ENCODE assay signal across 8 mouse cellular contexts in the genomic region with DNA sequence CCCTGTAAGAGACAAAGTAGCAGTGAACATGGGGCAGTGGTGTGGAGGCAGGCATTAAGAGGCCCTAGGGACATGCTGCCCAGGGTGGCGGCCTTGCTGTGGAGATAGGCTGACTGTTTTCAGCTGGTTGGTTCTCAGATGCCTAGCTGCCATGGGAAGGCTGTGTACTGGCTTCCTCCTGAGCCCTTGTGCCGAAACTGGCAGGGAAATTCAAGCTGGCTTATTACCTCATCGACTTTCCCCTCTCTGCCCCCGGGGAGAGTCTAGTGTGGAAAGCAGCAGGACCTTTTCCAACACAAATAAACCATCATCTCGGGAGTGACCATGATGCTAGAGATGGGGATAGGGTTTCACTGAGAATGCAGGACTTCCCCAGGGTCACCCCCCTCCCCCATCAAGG. TPM values are rescaled to one million over a fixed set of nuclear protein-coding genes. Genes with fewer than 3 reads are reported as not detected.
A peak's percentile ranks its signal among the peaks of the same experiment; 100 is the strongest.
DNase-seq lines count a peak whose midpoint lies in the region; ATAC-seq lines count a peak whose summit lies in the region.

No protein-coding gene starts in this region.

- no peak for ATAC-seq in midbrain, embryonic 13.5 days
- no peak for ATAC-seq in liver, embryonic 15.5 days (ENCODE audit: insufficient read depth)
- no peak for ATAC-seq in inflammation-experienced regulatory T-cells, adult 6 months

- 45% methylated on average over 5 of the region's 5 CpGs for WGBS in midbrain, embryonic 10.5 days
- WGBS in midbrain, embryonic 13.5 days, result 42% methylated on average over 5 of the region's 5 CpGs
- WGBS in heart, embryonic 10.5 days, result 31% methylated on average over 5 of the region's 5 CpGs
- 65% methylated on average over 5 of the region's 5 CpGs for WGBS in liver, embryonic 15.5 days (ENCODE audit: insufficient replicate concordance)

- no peak overlapping the region for H3K4me2 ChIP-seq in midbrain, embryonic 13.5 days (replicated peaks)
- no peak overlapping the region for H3K4me2 ChIP-seq in liver, embryonic 15.5 days

- H3K4me1 ChIP-seq in midbrain, embryonic 10.5 days, result peaks cover 39% of the 10 kb centered on the region
- peaks cover 26% of the 10 kb centered on the region for H3K4me1 ChIP-seq in midbrain, embryonic 13.5 days (replicated peaks)
- peaks cover 63% of the 10 kb centered on the region for H3K4me1 ChIP-seq in heart, embryonic 10.5 days
- H3K4me1 ChIP-seq in liver, embryonic 15.5 days (replicated peaks), result peaks cover 81% of the 10 kb centered on the region

- H3K27ac ChIP-seq in midbrain, embryonic 10.5 days (replicated peaks), result peak overlapping the region; percentile 55
- no peak overlapping the region for H3K27ac ChIP-seq in midbrain, embryonic 13.5 days
- peak overlapping the region; percentile 85 for H3K27ac ChIP-seq in heart, embryonic 10.5 days
- H3K27ac ChIP-seq in liver, embryonic 15.5 days (replicated peaks), result peak overlapping the region; percentile 43

- H3K9ac ChIP-seq in midbrain, embryonic 13.5 days (replicated peaks), result no peak overlapping the region
- no peak overlapping the region for H3K9ac ChIP-seq in liver, embryonic 15.5 days

- H3K27me3 ChIP-seq in midbrain, embryonic 10.5 days (ENCODE audit: low read depth, poor library complexity, severe bottlenecking), result no peaks in the 10 kb centered on the region
- H3K27me3 ChIP-seq in midbrain, embryonic 13.5 days, result no peaks in the 10 kb centered on the region
- no peaks in the 10 kb centered on the region for H3K27me3 ChIP-seq in heart, embryonic 10.5 days (ENCODE audit: insufficient read depth, poor library complexity, severe bottlenecking)
- H3K27me3 ChIP-seq in liver, embryonic 15.5 days, result no peaks in the 10 kb centered on the region

- no peaks in the 10 kb centered on the region for H3K9me3 ChIP-seq in midbrain, embryonic 10.5 days (replicated peaks)
- H3K9me3 ChIP-seq in midbrain, embryonic 13.5 days, result no peaks in the 10 kb centered on the region
- H3K9me3 ChIP-seq in heart, embryonic 10.5 days, result no peaks in the 10 kb centered on the region
- H3K9me3 ChIP-seq in liver, embryonic 15.5 days (replicated peaks), result no peaks in the 10 kb centered on the region

- peak; percentile 68 for DNase-seq in adrenal gland, postnatal 10 days
- DNase-seq in adrenal gland, adult 18-20 months (ENCODE audit: low spot score in 2 of 2), result no peak
- no peak for DNase-seq in midbrain, embryonic 10.5 days (ENCODE audit: low spot score)
- DNase-seq in heart, embryonic 10.5 days (ENCODE audit: low spot score), result no peak
- DNase-seq in right cerebral cortex, postnatal 10 days (ENCODE audit: low spot score in 2 of 2), result no peak

- no peak overlapping the region for H3K4me3 ChIP-seq in midbrain, embryonic 10.5 days
- H3K4me3 ChIP-seq in midbrain, embryonic 13.5 days (replicated peaks), result no peak overlapping the region
- H3K4me3 ChIP-seq in heart, embryonic 10.5 days, result no peak overlapping the region
- H3K4me3 ChIP-seq in liver, embryonic 15.5 days (replicated peaks), result no peak overlapping the region

- H3K36me3 ChIP-seq in midbrain, embryonic 10.5 days, result no peaks in the 10 kb centered on the region
- H3K36me3 ChIP-seq in midbrain, embryonic 13.5 days, result no peaks in the 10 kb centered on the region
- no peaks in the 10 kb centered on the region for H3K36me3 ChIP-seq in heart, embryonic 10.5 days
- H3K36me3 ChIP-seq in liver, embryonic 15.5 days (replicated peaks), result no peaks in the 10 kb centered on the region

RNA-seq across cellular contexts. Expression of a gene that starts 28.0 kb away (rescaled TPM):
- total RNA-seq in adrenal gland, postnatal 10 days (2021), result 1 to 10 TPM; 7.2 to 9.6 TPM
- 1 to 10 TPM; 4.8 to 5.0 TPM for total RNA-seq in adrenal gland, adult 18-20 months (2021)
- polyA plus RNA-seq in midbrain, embryonic 10.5 days (2016; fragmentation: Nextera tagmentation; extraction: Ambion mirVana), result 30.2 and 37.3 TPM in 2 replicates
- polyA plus RNA-seq in midbrain, embryonic 13.5 days (2015; fragmentation: Nextera tagmentation; extraction: Ambion mirVana), result 102 and 109 TPM in 2 replicates
- polyA plus RNA-seq in heart, embryonic 10.5 days (2016; fragmentation: Nextera tagmentation; extraction: Ambion mirVana), result 25.3 and 27.0 TPM in 2 replicates
- polyA plus RNA-seq in liver, embryonic 15.5 days (2015; fragmentation: Nextera tagmentation; extraction: Ambion mirVana), result 0.83 and 1.0 TPM in 2 replicates
- polyA plus RNA-seq in inflammation-experienced regulatory T-cells, adult 6 months (2017; shearing (Covaris generic)), result 10 to 100 TPM in 1 of 3 experiments, 1 to 10 TPM in 2; 1.5 to 11.1 (median 2.5) TPM
